Mouse (Mus musculus) midbrain, embryonic 16.5 days (tissue): ENCODE data around the gene Olfr1357. TPM values are rescaled to one million over a fixed set of nuclear protein-coding genes. Genes with fewer than 3 reads are reported as not detected.

Experiments
- ATAC-seq: fragments of 200-750 bp; cut with Nextera tagmentation; 2 replicates; pipeline ENCODE4 v1.8.0; 2017; ENCODE audit warnings: moderate TSS enrichment
- H3K27ac ChIP-seq: fragments of 300-500 bp; sonication (generic); 2 replicates; pipeline ENCODE4 v1.5.1; 2014; ENCODE audit warnings: mild to moderate bottlenecking, low read length, mixed read lengths
- H3K27me3 ChIP-seq: fragments of 300-500 bp; sonication (generic); 2 replicates; pipeline ENCODE4 v1.6.1; 2014; ENCODE audit warnings: low read depth, low read length, mixed read lengths; ENCODE audit not compliant: control insufficient read depth, insufficient read depth
- H3K36me3 ChIP-seq: fragments of 300-500 bp; sonication (generic); 2 replicates; pipeline ENCODE4 v1.6.1; 2014; ENCODE audit warnings: mild to moderate bottlenecking, low read length, moderate library complexity, mixed read lengths; ENCODE audit not compliant: control insufficient read depth, insufficient read depth
- H3K4me1 ChIP-seq: fragments of 300-500 bp; sonication (generic); 2 replicates; pipeline ENCODE4 v1.6.1; 2014; ENCODE audit warnings: mild to moderate bottlenecking, low read length, mixed read lengths; ENCODE audit not compliant: control insufficient read depth, insufficient read depth
- H3K4me2 ChIP-seq: fragments of 300-500 bp; sonication (generic); 2 replicates; pipeline ENCODE4 v1.6.1; 2014; ENCODE audit warnings: mild to moderate bottlenecking, low read length, mixed read lengths
- H3K4me3 ChIP-seq: fragments of 300-500 bp; sonication (generic); 2 replicates; pipeline ENCODE4 v1.5.1; 2014; ENCODE audit warnings: low read depth, mild to moderate bottlenecking, low read length, moderate library complexity, mixed read lengths
- H3K9ac ChIP-seq: fragments of 300-500 bp; sonication (generic); 2 replicates; pipeline ENCODE4 v1.6.1; 2014; ENCODE audit warnings: low read depth, low read length, mixed read lengths
- H3K9me3 ChIP-seq: fragments of 300-500 bp; sonication (generic); replicated peaks from 2 replicates; pipeline ENCODE4 v1.6.1; 2014; ENCODE audit warnings: mild to moderate bottlenecking, low read length, mixed read lengths; ENCODE audit not compliant: control insufficient read depth, poor library complexity, severe bottlenecking
- WGBS: fragments of 180-500 bp; shearing (Covaris S2); extraction: QIAGEN DNeasy Blood & Tissue Kit; methylation state at CpG from one replicate; pipeline ENCODE4 v1.1.7; 2014; 5-methylcytosine and 5-hydroxymethylcytosine counted together
- polyA plus RNA-seq: library from polyadenylated mRNA; unstranded; fragments of >200 nt; fragmentation: Nextera tagmentation; extraction: Ambion mirVana; gene quantifications from 2 replicates; pipeline ENCODE4 v1.2.1, GENCODE M21; 2015

Gene Olfr1357
- polyA plus RNA-seq, 1 experiment from 2014 or later = not detected

- H3K27ac ChIP-seq = no peak overlapping the region
- no peak for ATAC-seq
- H3K36me3 ChIP-seq = peaks cover 5% of the 10 kb centered on the region; the same call in 1 of the 2 replicates
- no peaks in the 10 kb centered on the region for H3K9me3 ChIP-seq
- H3K9ac ChIP-seq = no peak overlapping the region
- no peaks in the 10 kb centered on the region for H3K27me3 ChIP-seq
- no peaks in the 10 kb centered on the region for H3K4me1 ChIP-seq
- no peak overlapping the region for H3K4me2 ChIP-seq
- H3K4me3 ChIP-seq = no peak overlapping the region
- 90% methylated on average over 22 of the region's 22 CpGs for WGBS
These were observed 32.3 kb downstream of the Olfr1357 start for GRCm38 (mm10) chr10:78585606-78586005.

- H3K9me3 ChIP-seq = no peaks in the 10 kb centered on the region
- H3K36me3 ChIP-seq = peaks cover 5% of the 10 kb centered on the region; the same call in 1 of the 2 replicates
- H3K9ac ChIP-seq = no peak overlapping the region
- WGBS = 84% methylated on average over 1 of the region's 1 CpGs
- no peak overlapping the region for H3K4me3 ChIP-seq
- no peaks in the 10 kb centered on the region for H3K27me3 ChIP-seq
- ATAC-seq = no peak
- no peak overlapping the region for H3K4me2 ChIP-seq
- no peaks in the 10 kb centered on the region for H3K4me1 ChIP-seq
- no peak overlapping the region for H3K27ac ChIP-seq
These were observed 32.9 kb downstream of the Olfr1357 start for GRCm38 (mm10) chr10:78584996-78585395.

GRCm38 (mm10) chr10:78583939-78584338, 33.9 kb downstream of the Olfr1357 start:
- no peak overlapping the region for H3K27ac ChIP-seq
- H3K4me1 ChIP-seq = no peaks in the 10 kb centered on the region
- 85% methylated on average over 3 of the region's 3 CpGs for WGBS
- no peak overlapping the region for H3K4me3 ChIP-seq
- ATAC-seq = no peak
- H3K9me3 ChIP-seq = no peaks in the 10 kb centered on the region
- no peak overlapping the region for H3K9ac ChIP-seq
- H3K27me3 ChIP-seq = no peaks in the 10 kb centered on the region
- peaks cover 5% of the 10 kb centered on the region; the same call in 1 of the 2 replicates for H3K36me3 ChIP-seq
- no peak overlapping the region for H3K4me2 ChIP-seq

GRCm38 (mm10) chr10:78583347-78583746, 34.5 kb downstream of the Olfr1357 start:
- Histone ChIP-seq H3K27ac (no peak overlapping the region), H3K4me3 (no peak overlapping the region), H3K4me1 (no peaks in the 10 kb centered on the region), H3K9ac (no peak overlapping the region), H3K4me2 (no peak overlapping the region), H3K36me3 (peaks cover 5% of the 10 kb centered on the region; the same call in 1 of the 2 replicates), H3K27me3 (no peaks in the 10 kb centered on the region), H3K9me3 (no peaks in the 10 kb centered on the region)
- no peak for ATAC-seq
- 80% methylated on average over 9 of the region's 9 CpGs for WGBS

- WGBS = 93% methylated on average over 7 of the region's 7 CpGs
- H3K36me3 ChIP-seq = peaks cover 5% of the 10 kb centered on the region; the same call in 1 of the 2 replicates
- no peak overlapping the region for H3K4me2 ChIP-seq
These were observed 36.8 kb downstream of the Olfr1357 start for GRCm38 (mm10) chr10:78581121-78581520.

GRCm38 (mm10) chr10:78578204-78578603, 39.7 kb downstream of the Olfr1357 start:
- Histone ChIP-seq H3K4me2 (no peak overlapping the region), H3K9ac (no peak overlapping the region), H3K27ac (no peak overlapping the region), H3K4me3 (no peak overlapping the region), H3K9me3 (no peaks in the 10 kb centered on the region), H3K27me3 (no peaks in the 10 kb centered on the region), H3K36me3 (peaks cover 5% of the 10 kb centered on the region; the same call in 1 of the 2 replicates), H3K4me1 (peaks cover 8% of the 10 kb centered on the region)
- 80% methylated on average over 3 of the region's 3 CpGs for WGBS
- no peak for ATAC-seq

More at GRCm38 (mm10) chr10:78581121-78581520, 36.8 kb downstream of the Olfr1357 start:
- H3K9me3 ChIP-seq = no peaks in the 10 kb centered on the region
- H3K4me3 ChIP-seq = no peak overlapping the region
- H3K27ac ChIP-seq = no peak overlapping the region
- H3K27me3 ChIP-seq = no peaks in the 10 kb centered on the region
- no peak overlapping the region for H3K9ac ChIP-seq
- no peaks in the 10 kb centered on the region for H3K4me1 ChIP-seq
- ATAC-seq = no peak

- H3K36me3 ChIP-seq = peaks cover 5% of the 10 kb centered on the region; the same call in 1 of the 2 replicates
- WGBS = 94% methylated on average over 16 of the region's 16 CpGs
- H3K27ac ChIP-seq = no peak overlapping the region
- no peak overlapping the region for H3K4me2 ChIP-seq
- peaks cover 8% of the 10 kb centered on the region for H3K4me1 ChIP-seq
- ATAC-seq = no peak
- H3K9me3 ChIP-seq = no peaks in the 10 kb centered on the region
- no peak overlapping the region for H3K4me3 ChIP-seq
- H3K27me3 ChIP-seq = no peaks in the 10 kb centered on the region
- H3K9ac ChIP-seq = no peak overlapping the region
These were observed 41.3 kb downstream of the Olfr1357 start for GRCm38 (mm10) chr10:78576435-78577184.

GRCm38 (mm10) chr10:78575690-78576089, 42.2 kb downstream of the Olfr1357 start:
- Histone ChIP-seq H3K4me1 (peaks cover 8% of the 10 kb centered on the region), H3K27me3 (no peaks in the 10 kb centered on the region), H3K4me2 (peak overlapping the region; percentile 80; the same call in 1 of the 2 replicates), H3K9me3 (no peaks in the 10 kb centered on the region), H3K9ac (0 out of 2 replicates have a peak overlapping the region, but pooled peaks have one; percentile 21), H3K4me3 (no peak overlapping the region; the same call in 1 of the 2 replicates), H3K36me3 (0 out of 2 replicates have a peak, but pooled peaks cover under 1% of the 10 kb centered on the region), H3K27ac (no peak overlapping the region)
- 67% methylated on average over 2 of the region's 2 CpGs for WGBS
- no peak for ATAC-seq

- Histone ChIP-seq H3K4me1 (peaks cover 8% of the 10 kb centered on the region), H3K27me3 (no peaks in the 10 kb centered on the region), H3K9me3 (no peaks in the 10 kb centered on the region), H3K36me3 (no peaks in the 10 kb centered on the region), H3K27ac (peak overlapping the region; percentile 86), H3K4me2 (peak overlapping the region; percentile 80), H3K9ac (peak overlapping the region; percentile 78), H3K4me3 (peak overlapping the region; percentile 49)
- WGBS = 19% methylated on average over 13 of the region's 13 CpGs
- ATAC-seq = peak; percentile 60
These were observed 42.7 kb downstream of the Olfr1357 start for GRCm38 (mm10) chr10:78575105-78575632.
